Mouse (Mus musculus) layer of hippocampus, postnatal 10 days (tissue): ENCODE results near the gene Plin5. TPM values are rescaled to one million over a fixed set of nuclear protein-coding genes. Genes with fewer than 3 reads are reported as not detected.
"Not testable (repeated sequence)": the region's sequence is repeated elsewhere in the genome, so short reads cannot be mapped to it uniquely, and the experiment has no call there.

Experiments used
- DNase-seq, 2 experiments: peaks; one replicate each; pipeline ENCODE4 v3.0.0; 2021; ENCODE audit warnings: low spot score in 2 of 2
- total RNA-seq, 2 experiments: library from RNA; stranded (reverse); gene quantifications; 2 replicates each; pipeline ENCODE4 v1.2.3; 2021

Plin5 gene
- total RNA-seq, 2 experiments from 2014 or later, result 1.0 to 1.7 TPM

DNA sequence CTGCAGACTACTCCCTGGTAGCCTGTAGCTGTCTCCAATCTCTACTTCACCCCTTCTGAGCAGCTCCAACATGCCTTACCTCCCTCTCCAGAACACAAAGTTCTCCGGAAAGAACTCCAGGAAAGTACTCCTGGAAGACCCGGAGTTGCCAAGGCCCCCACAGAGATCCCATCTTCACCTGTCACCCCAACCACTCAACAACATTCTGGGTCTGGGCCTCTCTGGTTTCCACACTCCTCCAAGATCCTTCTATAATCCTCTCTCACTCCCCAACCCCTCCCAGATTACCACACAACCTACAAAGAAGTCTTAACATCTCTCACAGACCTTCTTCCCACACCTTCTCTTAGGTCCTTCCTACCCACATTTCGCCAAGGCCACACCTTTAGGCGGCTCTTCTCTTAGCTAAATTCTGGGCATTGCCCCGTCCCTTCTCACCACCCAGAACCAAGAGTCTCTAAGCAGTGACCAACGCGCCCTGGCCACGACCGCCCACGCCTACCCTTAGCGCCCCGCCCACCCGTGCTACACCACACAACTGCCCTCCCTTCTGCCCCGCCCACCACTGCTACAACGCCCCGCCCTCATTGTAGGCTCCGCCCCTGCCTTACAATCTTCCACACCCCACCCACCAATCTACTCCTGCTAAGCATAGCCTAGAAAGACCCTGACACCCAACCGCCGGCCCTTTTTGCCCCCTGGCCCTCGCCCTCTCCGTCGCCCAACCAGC lies 43.1 kb downstream of the Plin5 start:
- peak; percentile 71 to 76 for DNase-seq

GRCm38 (mm10) chr17:56072243-56072642 lies 45.2 kb downstream of the Plin5 start:
- no peak for DNase-seq

- DNase-seq, result no peak
Observed at GRCm38 (mm10) chr17:56071126-56071525, 46.3 kb downstream of the Plin5 start.

DNA sequence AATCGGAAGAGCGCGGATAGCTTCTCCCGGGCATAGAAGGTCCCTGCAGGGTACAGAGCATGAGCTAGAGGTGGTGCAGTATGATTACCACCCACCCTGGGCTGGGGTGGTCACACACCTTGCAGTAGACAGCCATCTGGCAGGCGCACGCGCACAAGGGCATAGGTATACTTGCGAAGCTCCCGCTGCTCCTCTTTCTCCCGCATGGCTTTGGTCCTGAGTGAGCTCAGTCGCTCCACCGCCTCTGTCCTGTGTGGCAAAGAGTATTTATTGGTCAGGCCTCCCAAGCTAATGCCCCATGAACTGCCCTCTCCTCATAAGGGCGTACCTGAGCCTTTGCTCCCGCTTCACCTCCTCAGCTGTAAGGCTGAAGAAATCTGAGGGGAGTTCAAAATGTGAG lies 48.3 kb downstream of the Plin5 start:
- DNase-seq, result no peak

GRCm38 (mm10) chr17:56066451-56066850 lies 50.9 kb downstream of the Plin5 start:
- no peak for DNase-seq

GRCm38 (mm10) chr17:56065715-56066114 lies 51.7 kb downstream of the Plin5 start:
- DNase-seq, result not testable (repeated sequence)

DNA sequence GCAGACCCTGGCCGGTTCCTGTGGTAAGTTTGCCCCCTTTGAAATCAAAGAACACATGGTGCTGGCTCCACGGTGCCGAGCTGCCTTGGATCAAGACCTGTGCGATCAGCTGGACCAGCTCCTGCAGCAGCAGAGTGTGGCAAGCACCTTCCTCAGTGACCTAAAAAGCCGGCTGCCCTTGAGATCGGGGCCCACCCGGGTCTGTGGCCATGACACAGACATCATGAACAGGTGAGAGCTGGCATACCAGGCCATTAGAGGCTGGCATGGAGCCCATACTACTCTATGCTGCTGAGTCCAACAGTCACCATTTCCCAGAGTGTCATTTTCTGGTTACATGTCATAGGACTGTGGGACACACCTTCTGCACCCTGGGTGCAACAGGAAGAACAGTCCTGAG lies 55.3 kb downstream of the Plin5 start:
- DNase-seq, result no peak

Other genes starting within 250 kb of the Plin5 start
- 10 to 100 TPM in 1 of 2 experiments, 1 to 10 TPM in 1; 9.4 to 10.5 TPM for gene Zfp119a, start 238.7 kb downstream of the Plin5 start, total RNA-seq
- 1 to 10 TPM; 7.8 to 8.1 TPM for gene Zfp959, start 225.5 kb downstream of the Plin5 start, total RNA-seq
- 1 to 10 TPM; 3.9 to 4.4 TPM for gene Zfp119b, start 168.1 kb downstream of the Plin5 start, total RNA-seq
- 1 to 10 TPM; 3.1 to 3.8 TPM for gene Ebi3, start 165.0 kb downstream of the Plin5 start, total RNA-seq
- 10 to 100 TPM; 15.9 to 16.8 TPM for gene Yju2, start 158.5 kb downstream of the Plin5 start, total RNA-seq
- gene Shd, start 147.1 kb downstream of the Plin5 start, total RNA-seq, result 10 to 100 TPM; 53.7 to 55.3 TPM
- gene Fsd1, start 131.1 kb downstream of the Plin5 start, total RNA-seq, result 100 to 1,000 TPM in 1 of 2 experiments, 10 to 100 TPM in 1; 98.0 to 101 TPM
- 1 to 10 TPM; 5.3 TPM for gene Stap2, start 112.0 kb downstream of the Plin5 start, total RNA-seq
- gene Mpnd, start 111.9 kb downstream of the Plin5 start, total RNA-seq, result 100 to 1,000 TPM; 109 to 112 TPM
- gene Sh3gl1, start 81.0 kb downstream of the Plin5 start, total RNA-seq, result 10 to 100 TPM; 58.7 to 59.9 TPM
- 1 to 10 TPM; 5.2 to 6.2 TPM for gene Chaf1a, start 77.2 kb downstream of the Plin5 start, total RNA-seq
- 10 to 100 TPM; 68.5 to 70.6 TPM for gene Ubxn6, start 42.6 kb downstream of the Plin5 start, total RNA-seq
- gene Hdgfl2, start 38.0 kb downstream of the Plin5 start, total RNA-seq, result 100 to 1,000 TPM in 1 of 2 experiments, 10 to 100 TPM in 1; 99.8 to 115 TPM
- gene Plin4, start 7.8 kb downstream of the Plin5 start, total RNA-seq, result under 1 TPM; 0.43 to 0.51 TPM
- gene Lrg1, start 4.4 kb upstream of the Plin5 start, total RNA-seq, result not detected
- gene Sema6b, start 22.7 kb upstream of the Plin5 start, total RNA-seq, result 100 to 1,000 TPM; 117 to 125 TPM
- gene Tnfaip8l1, start 44.9 kb upstream of the Plin5 start, total RNA-seq, result 1 to 10 TPM; 7.0 to 7.2 TPM
- gene Mydgf, start 66.3 kb upstream of the Plin5 start, total RNA-seq, result 10 to 100 TPM; 48.3 to 53.7 TPM
- 10 to 100 TPM; 44.5 to 45.6 TPM for gene Dpp9, start 101.3 kb upstream of the Plin5 start, total RNA-seq
- 10 to 100 TPM; 45.3 to 46.5 TPM for gene Fem1a, start 139.2 kb upstream of the Plin5 start, total RNA-seq
- gene Ticam1, start 159.2 kb upstream of the Plin5 start, total RNA-seq, result 1 to 10 TPM; 5.2 to 5.9 TPM
- gene Plin3, start 175.3 kb upstream of the Plin5 start, total RNA-seq, result 1 to 10 TPM; 5.7 to 7.3 TPM
- gene Arrdc5, start 182.7 kb upstream of the Plin5 start, total RNA-seq, result not detected
- 1 to 10 TPM; 5.9 to 6.3 TPM for gene Uhrf1, start 185.7 kb upstream of the Plin5 start, total RNA-seq
- 10 to 100 TPM; 85.3 to 87.1 TPM for gene Kdm4b, start 208.5 kb upstream of the Plin5 start, total RNA-seq